Mouse (Mus musculus) small intestine, adult 2 months (tissue): ENCODE measurements at regions not wholly inside any gene's neighbourhood (a gene's known extent, or its start where the extent isn't known, plus 50 kb on each side); places are given as distances from the start of the nearest gene placed in this dataset.

Experiments used
- H3K27ac ChIP-seq: fragments of 200-500 bp; 2 replicates; pipeline ENCODE4 v1.5.1; 2012; ENCODE audit warnings: low read depth, low read length, control low read depth, inconsistent platforms; ENCODE audit not compliant: insufficient read depth
- H3K27me3 ChIP-seq: fragments of 200-500 bp; 2 replicates; pipeline ENCODE4 v1.6.1; 2012; ENCODE audit warnings: mild to moderate bottlenecking, moderate library complexity, low read length, inconsistent platforms; ENCODE audit not compliant: control insufficient read depth, insufficient read depth
- H3K36me3 ChIP-seq: fragments of 200-500 bp; 2 replicates; pipeline ENCODE4 v1.6.1; 2012; ENCODE audit warnings: mild to moderate bottlenecking, low read length, control low read depth, inconsistent platforms; ENCODE audit not compliant: control insufficient read depth, insufficient read depth
- H3K4me1 ChIP-seq: fragments of 200-500 bp; 2 replicates; pipeline ENCODE4 v1.6.1; 2012; ENCODE audit warnings: low read length, inconsistent platforms, mixed read lengths; ENCODE audit not compliant: control insufficient read depth, insufficient read depth, insufficient read length
- H3K4me3 ChIP-seq: fragments of 200-500 bp; 2 replicates; pipeline ENCODE4 v1.5.1; 2012; ENCODE audit warnings: low read depth, mild to moderate bottlenecking, control low read depth, inconsistent platforms, low read length, moderate library complexity
- CTCF ChIP-seq: fragments of 200-500 bp; IDR thresholded peaks from 2 replicates; pipeline ENCODE4 v1.5.1; 2012; ENCODE audit warnings: low read depth, mild to moderate bottlenecking, control low read depth, inconsistent platforms, low read length, moderate library complexity, mixed read lengths; ENCODE audit not compliant: insufficient replicate concordance, insufficient read length; ENCODE audit errors: extremely low read depth
- POLR2A ChIP-seq: fragments of 200-500 bp; IDR thresholded peaks from 2 replicates; pipeline ENCODE4 v1.6.1; 2012; ENCODE audit warnings: low read depth, mild to moderate bottlenecking, control low read depth, inconsistent platforms, low read length, moderate library complexity
- WGBS: fragments of 180-500 bp; shearing (Covaris S2); methylation state at CpG from one replicate; pipeline ENCODE4 v1.1.7; 2018; 5-methylcytosine and 5-hydroxymethylcytosine counted together

GRCm38 (mm10) chr8:112333171-112333570 is 236.7 kb upstream of the Cntnap4 start:
- TF ChIP-seq CTCF (no peak), POLR2A (no peak)
- H3K36me3 ChIP-seq = no peaks in the 10 kb centered on the region
- H3K27ac ChIP-seq = no peak overlapping the region
- no peak overlapping the region for H3K4me3 ChIP-seq
- H3K27me3 ChIP-seq = no peaks in the 10 kb centered on the region
- H3K4me1 ChIP-seq = no peaks in the 10 kb centered on the region
- 72% methylated on average over 11 of the region's 11 CpGs for WGBS

GRCm38 (mm10) chr8:112332021-112332420 is 237.8 kb upstream of the Cntnap4 start:
- TF ChIP-seq CTCF = no peak
- TF ChIP-seq POLR2A = no peak
- H3K27ac ChIP-seq = no peak overlapping the region
- 80% methylated on average over 10 of the region's 10 CpGs for WGBS
- H3K4me1 ChIP-seq = no peaks in the 10 kb centered on the region
- H3K27me3 ChIP-seq = no peaks in the 10 kb centered on the region
- H3K36me3 ChIP-seq = no peaks in the 10 kb centered on the region
- H3K4me3 ChIP-seq = no peak overlapping the region

- Histone ChIP-seq H3K4me3 (no peak overlapping the region), H3K27ac (no peak overlapping the region), H3K4me1 (no peaks in the 10 kb centered on the region), H3K36me3 (no peaks in the 10 kb centered on the region), H3K27me3 (no peaks in the 10 kb centered on the region)
- TF ChIP-seq CTCF (no peak), POLR2A (no peak)
- WGBS = 70% methylated on average over 3 of the region's 3 CpGs
Measured at GRCm38 (mm10) chr8:112309816-112310215, 260.0 kb upstream of the Cntnap4 start.

- H3K27ac ChIP-seq = no peak overlapping the region
- H3K4me3 ChIP-seq = no peak overlapping the region
- 67% methylated on average over 6 of the region's 6 CpGs for WGBS
- no peaks in the 10 kb centered on the region for H3K36me3 ChIP-seq
- TF ChIP-seq POLR2A (no peak), CTCF (no peak)
- H3K4me1 ChIP-seq = no peaks in the 10 kb centered on the region
- no peaks in the 10 kb centered on the region for H3K27me3 ChIP-seq
Measured at GRCm38 (mm10) chr8:112308354-112308753, 261.5 kb upstream of the Cntnap4 start.

GRCm38 (mm10) chr8:112297021-112297420 is 272.8 kb upstream of the Cntnap4 start:
- 69% methylated on average over 8 of the region's 8 CpGs for WGBS
- TF ChIP-seq CTCF (no peak), POLR2A (no peak)
- H3K27me3 ChIP-seq = no peaks in the 10 kb centered on the region
- no peaks in the 10 kb centered on the region for H3K4me1 ChIP-seq
- H3K36me3 ChIP-seq = no peaks in the 10 kb centered on the region
- H3K27ac ChIP-seq = no peak overlapping the region
- H3K4me3 ChIP-seq = no peak overlapping the region

GRCm38 (mm10) chr8:112283316-112283715 is 268.5 kb upstream of the Gm6793 start:
- H3K4me3 ChIP-seq = no peak overlapping the region
- H3K27me3 ChIP-seq = no peaks in the 10 kb centered on the region
- no peak overlapping the region for H3K27ac ChIP-seq
- no peak for TF ChIP-seq POLR2A
- no peak for TF ChIP-seq CTCF
- H3K36me3 ChIP-seq = no peaks in the 10 kb centered on the region
- 80% methylated on average over 6 of the region's 6 CpGs for WGBS
- H3K4me1 ChIP-seq = no peaks in the 10 kb centered on the region

- Histone ChIP-seq H3K4me3 (no peak overlapping the region), H3K27me3 (no peaks in the 10 kb centered on the region), H3K4me1 (no peaks in the 10 kb centered on the region), H3K27ac (no peak overlapping the region), H3K36me3 (no peaks in the 10 kb centered on the region)
- 73% methylated on average over 5 of the region's 5 CpGs for WGBS
- TF ChIP-seq CTCF (no peak), POLR2A (no peak)
Measured at GRCm38 (mm10) chr8:112269598-112269997, 254.8 kb upstream of the Gm6793 start.

GRCm38 (mm10) chr8:112269214-112269566 is 254.4 kb upstream of the Gm6793 start:
- Histone ChIP-seq H3K4me3 (no peak overlapping the region), H3K4me1 (no peaks in the 10 kb centered on the region), H3K27me3 (no peaks in the 10 kb centered on the region), H3K36me3 (no peaks in the 10 kb centered on the region), H3K27ac (no peak overlapping the region)
- TF ChIP-seq POLR2A (no peak), CTCF (no peak)
- WGBS = 72% methylated on average over 8 of the region's 8 CpGs
